Mouse (Mus musculus): ENCODE measurements at regions not wholly inside any gene's neighbourhood (a gene's known extent, or its start where the extent isn't known, plus 50 kb on each side); places are given as distances from the start of the nearest gene placed in this dataset.

- TF ChIP-seq CTCF (IDR thresholded peaks at IDR 0.05; ENCODE audit: low read depth): no peak
- no peak for TF ChIP-seq EP300 (IDR thresholded peaks at IDR 0.05; ENCODE audit: low read depth)
Measured at GRCm38 (mm10) chr15:62524628-62525027, 1320.3 kb downstream of the Gsdmc2 start.
